Mouse (Mus musculus): ENCODE results near the gene Atad3a. TPM values are rescaled to one million over a fixed set of nuclear protein-coding genes. Genes with fewer than 3 reads are reported as not detected.
"Not testable (repeated sequence)": the region's sequence is repeated elsewhere in the genome, so short reads cannot be mapped to it uniquely, and the experiment has no call there.

Gene Atad3a
- total RNA-seq, 1 experiment = 169 TPM

DNA sequence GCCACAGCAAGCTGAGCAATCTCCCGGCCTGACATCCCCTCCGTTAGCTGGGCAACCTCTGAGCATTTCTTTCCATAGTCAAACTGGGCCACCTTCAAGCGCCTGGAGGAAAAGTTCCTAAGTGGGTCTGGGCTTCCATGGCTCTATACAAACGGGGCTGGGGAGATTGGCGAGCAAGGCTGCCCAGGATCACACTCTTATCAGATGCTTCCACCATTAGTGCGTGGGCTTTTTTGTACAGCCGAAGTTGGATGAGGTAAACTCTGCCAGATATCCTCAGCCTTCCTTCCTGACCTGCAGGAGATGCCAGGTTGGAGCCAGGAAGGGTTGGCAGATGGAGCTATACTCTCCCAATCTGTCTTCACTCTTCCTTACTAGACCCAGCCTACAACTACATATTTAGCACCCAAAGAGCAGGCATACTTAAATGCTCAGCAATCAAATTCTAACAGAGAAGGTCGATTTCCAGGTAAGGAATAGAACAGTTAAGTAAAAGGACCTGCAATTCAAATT, 14.8 kb downstream of the Atad3a start:
- Histone ChIP-seq H3K4me3 (ENCODE audit: insufficient read depth in 1 of 2, low read depth in 1 of 2, low read length in 2 of 2, poor library complexity in 1 of 2, severe bottlenecking in 1 of 2) (no peak overlapping the region), H3K9ac (ENCODE audit: insufficient read depth, low read depth, low read length, poor library complexity, severe bottlenecking) (no peak overlapping the region), H3K9me3 (ENCODE audit: control insufficient read depth, insufficient read depth, low read depth, low read length) (no peaks in the 10 kb centered on the region), H3K27ac (ENCODE audit: insufficient read depth, low read depth, low read length, poor library complexity, severe bottlenecking) (no peak overlapping the region), H3K36me3 (ENCODE audit: control insufficient read depth, insufficient read depth, low read length, poor library complexity, severe bottlenecking) (peaks cover 71% of the 10 kb centered on the region), H3K4me1 (ENCODE audit: control insufficient read depth in 2 of 2, insufficient read depth in 2 of 2, low read length in 2 of 2, poor library complexity in 1 of 2) (no peaks in the 10 kb centered on the region)
- in situ Hi-C loops (cut with MboI; ENCODE audit: low sequenced_read_pairs in 2 of 2, unreplicated experiment in 2 of 2) = no loop called here
- TF ChIP-seq ZNF384 (IDR thresholded peaks at IDR 0.05; ENCODE audit: low read depth, low read length) (no peak), CHD2 (IDR thresholded peaks at IDR 0.05; ENCODE audit: low read depth, low read length) (no peak), HCFC1 (IDR thresholded peaks at IDR 0.05; ENCODE audit: borderline replicate concordance, insufficient read depth, low read length) (no peak), ZC3H11A (IDR thresholded peaks at IDR 0.05; ENCODE audit: borderline replicate concordance, low read depth, low read length) (no peak)
- DNase-seq (ENCODE audit: low read depth, low spot score) = no peak

DNA sequence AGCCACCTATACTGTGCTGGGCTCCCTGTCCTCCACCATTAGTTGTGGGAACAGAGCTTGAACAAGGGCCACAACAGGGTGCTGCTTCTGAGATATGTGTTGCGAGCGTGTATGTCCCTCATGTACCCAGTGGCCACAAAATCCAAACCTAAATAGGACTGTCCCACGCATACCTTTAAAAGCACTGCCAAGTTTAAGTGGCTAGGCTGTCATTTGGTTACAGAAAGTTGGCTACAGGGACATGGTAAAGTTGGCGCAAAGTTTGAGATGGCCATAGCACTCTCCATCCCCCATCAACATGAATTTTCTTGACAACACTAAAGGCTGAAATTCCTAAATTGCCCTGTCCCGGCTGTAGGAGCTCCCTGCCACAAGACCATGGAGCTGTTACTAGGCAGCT, 15.8 kb downstream of the Atad3a start:
- in situ Hi-C loops (cut with MboI; ENCODE audit: low sequenced_read_pairs in 2 of 2, unreplicated experiment in 2 of 2) = no loop called here
- no peak for TF ChIP-seq ZC3H11A (IDR thresholded peaks at IDR 0.05; ENCODE audit: borderline replicate concordance, low read depth, low read length)
- no peak for TF ChIP-seq HCFC1 (IDR thresholded peaks at IDR 0.05; ENCODE audit: borderline replicate concordance, insufficient read depth, low read length)
- no peak for TF ChIP-seq MAFK (IDR thresholded peaks at IDR 0.05; ENCODE audit: insufficient read depth, low read depth, low read length)
- no peak for TF ChIP-seq CHD2 (IDR thresholded peaks at IDR 0.05; ENCODE audit: low read depth, low read length)
- TF ChIP-seq ZNF384 (IDR thresholded peaks at IDR 0.05; ENCODE audit: low read depth, low read length) = no peak
- DNase-seq (ENCODE audit: low read depth, low spot score) = no peak
- Histone ChIP-seq H3K4me3 (ENCODE audit: insufficient read depth in 1 of 2, low read depth in 1 of 2, low read length in 2 of 2, poor library complexity in 1 of 2, severe bottlenecking in 1 of 2) (no peak overlapping the region), H3K9me3 (ENCODE audit: control insufficient read depth, insufficient read depth, low read depth, low read length) (no peaks in the 10 kb centered on the region), H3K9ac (ENCODE audit: insufficient read depth, low read depth, low read length, poor library complexity, severe bottlenecking) (no peak overlapping the region), H3K27ac (ENCODE audit: insufficient read depth, low read depth, low read length, poor library complexity, severe bottlenecking) (no peak overlapping the region), H3K4me1 (ENCODE audit: control insufficient read depth in 2 of 2, insufficient read depth in 2 of 2, low read length in 2 of 2, poor library complexity in 1 of 2) (peaks cover 0 to 5% of the 10 kb centered on the region in 2 experiments; a peak in 2 of 4 replicates), H3K36me3 (ENCODE audit: control insufficient read depth, insufficient read depth, low read length, poor library complexity, severe bottlenecking) (peaks cover 71% of the 10 kb centered on the region)

DNA sequence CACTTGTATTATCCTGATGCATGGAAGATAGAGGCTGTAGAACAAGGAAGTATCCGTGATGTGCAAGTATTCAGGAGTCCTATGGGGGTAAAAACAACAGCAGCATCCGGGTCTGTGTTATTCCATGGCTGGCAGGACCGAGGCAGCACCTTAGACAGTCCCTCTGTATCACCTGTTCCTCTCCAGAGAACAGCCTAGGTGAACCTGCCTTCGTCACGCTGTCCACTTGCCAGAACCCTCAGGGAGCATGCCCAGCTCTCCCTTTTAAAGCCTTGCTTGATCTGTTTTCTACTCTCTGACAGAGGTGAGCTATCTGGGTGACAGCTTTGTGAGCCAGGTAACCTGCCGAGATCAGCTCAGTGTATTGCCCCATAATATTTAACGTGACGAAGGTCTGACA, 16.4 kb downstream of the Atad3a start:
- H3K9me3 ChIP-seq (ENCODE audit: control insufficient read depth, insufficient read depth, low read depth, low read length) = no peaks in the 10 kb centered on the region
- no peak overlapping the region for H3K9ac ChIP-seq (ENCODE audit: insufficient read depth, low read depth, low read length, poor library complexity, severe bottlenecking)
- no peak for DNase-seq (ENCODE audit: low read depth, low spot score)
- no peak overlapping the region for H3K27ac ChIP-seq (ENCODE audit: insufficient read depth, low read depth, low read length, poor library complexity, severe bottlenecking)
- in situ Hi-C loops (cut with MboI; ENCODE audit: low sequenced_read_pairs in 2 of 2, unreplicated experiment in 2 of 2) = no loop called here
- TF ChIP-seq HCFC1 (IDR thresholded peaks at IDR 0.05; ENCODE audit: borderline replicate concordance, insufficient read depth, low read length) = no peak
- H3K4me3 ChIP-seq (ENCODE audit: insufficient read depth in 1 of 2, low read depth in 1 of 2, low read length in 2 of 2, poor library complexity in 1 of 2, severe bottlenecking in 1 of 2) = no peak overlapping the region
- H3K4me1 ChIP-seq (ENCODE audit: control insufficient read depth in 2 of 2, insufficient read depth in 2 of 2, low read length in 2 of 2, poor library complexity in 1 of 2) = peaks cover 0 to 8% of the 10 kb centered on the region in 2 experiments; a peak in 2 of 4 replicates
- peaks cover 66% of the 10 kb centered on the region for H3K36me3 ChIP-seq (ENCODE audit: control insufficient read depth, insufficient read depth, low read length, poor library complexity, severe bottlenecking)

DNA sequence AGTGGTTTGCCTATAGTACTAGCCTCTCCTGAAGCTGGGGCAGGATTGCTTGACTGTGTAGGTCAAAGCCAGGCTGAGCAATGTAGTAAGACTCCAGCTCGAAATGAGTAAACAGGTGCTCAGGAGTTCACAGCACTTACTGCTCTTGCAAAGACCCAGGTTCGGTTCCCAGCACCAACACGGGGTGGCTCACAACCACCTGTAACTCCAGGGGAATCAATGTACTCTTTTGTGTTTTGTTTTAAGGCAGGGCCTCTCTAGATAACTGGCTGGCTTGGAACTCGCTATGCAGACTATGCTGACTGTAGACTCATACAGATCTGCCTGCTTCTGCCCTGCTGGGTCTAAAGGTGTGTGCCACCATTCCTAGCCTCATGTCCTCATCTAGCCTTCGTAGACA, 18.2 kb downstream of the Atad3a start:
- peaks cover 49% of the 10 kb centered on the region for H3K36me3 ChIP-seq (ENCODE audit: control insufficient read depth, insufficient read depth, low read length, poor library complexity, severe bottlenecking)
- in situ Hi-C loops (cut with MboI; ENCODE audit: low sequenced_read_pairs in 2 of 2, unreplicated experiment in 2 of 2) = no loop called here

DNA sequence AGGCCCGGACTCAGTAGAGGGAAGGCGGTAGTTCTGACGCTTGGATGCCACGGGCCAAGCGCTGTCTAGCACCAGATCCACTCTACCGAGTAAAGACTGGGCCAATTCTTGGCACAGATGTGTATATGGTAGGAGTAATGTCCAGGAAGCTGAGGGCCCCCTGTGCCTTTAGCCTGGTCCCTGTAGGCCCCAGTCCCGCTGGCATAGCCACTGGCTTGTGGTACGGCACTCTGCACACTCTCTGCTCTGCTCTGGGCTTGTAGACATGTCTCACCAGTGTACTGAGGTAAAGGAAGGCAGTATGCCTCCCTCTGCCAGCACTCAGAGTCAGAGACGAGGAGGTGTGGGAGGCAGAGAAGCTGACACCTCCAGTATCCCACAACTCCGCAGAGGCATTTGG, 20.2 kb downstream of the Atad3a start:
- H3K9ac ChIP-seq (ENCODE audit: insufficient read depth, low read depth, low read length, poor library complexity, severe bottlenecking); in situ Hi-C loops (cut with MboI; ENCODE audit: low sequenced_read_pairs in 2 of 2, unreplicated experiment in 2 of 2); H3K27ac ChIP-seq (ENCODE audit: insufficient read depth, low read depth, low read length, poor library complexity, severe bottlenecking); H3K9me3 ChIP-seq (ENCODE audit: control insufficient read depth, insufficient read depth, low read depth, low read length); DNase-seq (ENCODE audit: low read depth, low spot score); H3K4me3 ChIP-seq (ENCODE audit: insufficient read depth in 1 of 2, low read depth in 1 of 2, low read length in 2 of 2, poor library complexity in 1 of 2, severe bottlenecking in 1 of 2): not testable (repeated sequence)
- Histone ChIP-seq H3K4me1 (ENCODE audit: control insufficient read depth in 2 of 2, insufficient read depth in 2 of 2, low read length in 2 of 2, poor library complexity in 1 of 2) (peaks cover 0 to 13% of the 10 kb centered on the region in 2 experiments; a peak in 2 of 4 replicates), H3K36me3 (ENCODE audit: control insufficient read depth, insufficient read depth, low read length, poor library complexity, severe bottlenecking) (peaks cover 33% of the 10 kb centered on the region)

More for the DNA sequence above, 18.2 kb downstream of the Atad3a start:
- Histone ChIP-seq H3K27ac (ENCODE audit: insufficient read depth, low read depth, low read length, poor library complexity, severe bottlenecking) (no peak overlapping the region), H3K4me3 (ENCODE audit: insufficient read depth in 1 of 2, low read depth in 1 of 2, low read length in 2 of 2, poor library complexity in 1 of 2, severe bottlenecking in 1 of 2) (no peak overlapping the region), H3K9me3 (ENCODE audit: control insufficient read depth, insufficient read depth, low read depth, low read length) (no peaks in the 10 kb centered on the region), H3K4me1 (ENCODE audit: control insufficient read depth in 2 of 2, insufficient read depth in 2 of 2, low read length in 2 of 2, poor library complexity in 1 of 2) (peaks cover 0 to 10% of the 10 kb centered on the region in 2 experiments; a peak in 2 of 4 replicates), H3K9ac (ENCODE audit: insufficient read depth, low read depth, low read length, poor library complexity, severe bottlenecking) (no peak overlapping the region)
- no peak for DNase-seq (ENCODE audit: low read depth, low spot score)
- TF ChIP-seq ZNF384 (IDR thresholded peaks at IDR 0.05; ENCODE audit: low read depth, low read length) (no peak), HCFC1 (IDR thresholded peaks at IDR 0.05; ENCODE audit: borderline replicate concordance, insufficient read depth, low read length) (no peak), CHD2 (IDR thresholded peaks at IDR 0.05; ENCODE audit: low read depth, low read length) (no peak), ZC3H11A (IDR thresholded peaks at IDR 0.05; ENCODE audit: borderline replicate concordance, low read depth, low read length) (no peak), MAFK (IDR thresholded peaks at IDR 0.05; ENCODE audit: insufficient read depth, low read depth, low read length) (no peak)
